Mouse (Mus musculus): ENCODE measurements around the gene Gm47791. TPM values are rescaled to one million over a fixed set of nuclear protein-coding genes. Genes with fewer than 3 reads are reported as not detected.

Gene Gm47791
- total RNA-seq, 2 experiments from 2014 or later = not detected

GRCm38 (mm10) chr1:82787414-82787813 lies 16.4 kb upstream of the Gm47791 start:
- DNase-seq (ENCODE audit: low spot score in 2 of 2) = peak; percentile 57 to 58

GRCm38 (mm10) chr1:82785546-82785945 lies 14.5 kb upstream of the Gm47791 start:
- no peak for DNase-seq (ENCODE audit: low spot score in 2 of 2)

GRCm38 (mm10) chr1:82783559-82783958 lies 12.5 kb upstream of the Gm47791 start:
- no peak for DNase-seq (ENCODE audit: low spot score in 2 of 2)

GRCm38 (mm10) chr1:82779388-82779966 lies 8.4 kb upstream of the Gm47791 start:
- DNase-seq (ENCODE audit: low spot score in 2 of 2) = no peak

GRCm38 (mm10) chr1:82775293-82775692 lies 4.2 kb upstream of the Gm47791 start:
- no peak for DNase-seq (ENCODE audit: low spot score in 2 of 2)

GRCm38 (mm10) chr1:82773208-82773607 lies 2.2 kb upstream of the Gm47791 start:
- no peak for DNase-seq (ENCODE audit: low spot score in 2 of 2)

GRCm38 (mm10) chr1:82772428-82772827 lies 1.4 kb upstream of the Gm47791 start:
- no peak for DNase-seq (ENCODE audit: low spot score in 2 of 2)

- no peak for DNase-seq (ENCODE audit: low spot score in 2 of 2)
These were observed 2.8 kb downstream of the Gm47791 start, which contains the start of gene Tm4sf20 for GRCm38 (mm10) chr1:82768269-82768668. Tm4sf20 (minus strand) TSS chr1:82768461.

- no peak for DNase-seq (ENCODE audit: low spot score in 2 of 2)
These were observed 4.4 kb downstream of the Gm47791 start for GRCm38 (mm10) chr1:82766641-82767040.

- no peak for DNase-seq (ENCODE audit: low spot score in 2 of 2)
These were observed 4.8 kb downstream of the Gm47791 start for GRCm38 (mm10) chr1:82766227-82766626.

GRCm38 (mm10) chr1:82762274-82762673 lies 8.8 kb downstream of the Gm47791 start:
- DNase-seq (ENCODE audit: low spot score in 2 of 2) = no peak

GRCm38 (mm10) chr1:82761454-82762169 lies 9.4 kb downstream of the Gm47791 start:
- no peak for DNase-seq (ENCODE audit: low spot score in 2 of 2)

- no peak for DNase-seq (ENCODE audit: low spot score in 2 of 2)
These were observed 11.5 kb downstream of the Gm47791 start for GRCm38 (mm10) chr1:82759520-82759919.

- no peak for DNase-seq (ENCODE audit: low spot score in 2 of 2)
These were observed 23.2 kb downstream of the Gm47791 start for GRCm38 (mm10) chr1:82747714-82748452.

- no peak for DNase-seq (ENCODE audit: low spot score in 2 of 2)
These were observed 24.6 kb downstream of the Gm47791 start for GRCm38 (mm10) chr1:82746408-82746807.

- no peak for DNase-seq (ENCODE audit: low spot score in 2 of 2)
These were observed 27.1 kb downstream of the Gm47791 start for GRCm38 (mm10) chr1:82743962-82744361.

- peak in 1 of 2 experiments; percentile 13 for DNase-seq (ENCODE audit: low spot score in 2 of 2)
These were observed 29.5 kb downstream of the Gm47791 start for GRCm38 (mm10) chr1:82741539-82741938.

- DNase-seq (ENCODE audit: low spot score in 2 of 2) = no peak
These were observed 33.0 kb downstream of the Gm47791 start for GRCm38 (mm10) chr1:82738066-82738465.

- DNase-seq (ENCODE audit: low spot score in 2 of 2) = no peak
These were observed 37.7 kb downstream of the Gm47791 start for GRCm38 (mm10) chr1:82733357-82733756.

GRCm38 (mm10) chr1:82726482-82726881 lies 44.6 kb downstream of the Gm47791 start:
- no peak for DNase-seq (ENCODE audit: low spot score in 2 of 2)

GRCm38 (mm10) chr1:82725875-82726185 lies 45.2 kb downstream of the Gm47791 start:
- no peak for DNase-seq (ENCODE audit: low spot score in 2 of 2)

Measured in left cerebral cortex, adult 18-20 months (tissue).